Mouse (Mus musculus) limb, embryonic 14.5 days (tissue): ENCODE results near the gene Ndel1. TPM values are rescaled to one million over a fixed set of nuclear protein-coding genes. Genes with fewer than 3 reads are reported as not detected.

Experiments
- ATAC-seq: fragments of 200-750 bp; cut with Nextera tagmentation; 2 replicates; pipeline ENCODE4 v1.8.0; 2017; ENCODE audit warnings: low read depth, moderate number of reproducible peaks, moderate TSS enrichment; ENCODE audit not compliant: low FRiP score
- DNase-seq: peaks from one replicate; pipeline ENCODE4 v3.0.0-alpha.2; 2015; ENCODE audit warnings: low spot score
- H3K27ac ChIP-seq: fragments of 300-500 bp; sonication (generic); replicated peaks from 2 replicates; pipeline ENCODE4 v1.5.1; 2014; ENCODE audit warnings: low read depth, mild to moderate bottlenecking, low read length, moderate library complexity, mixed read lengths
- H3K27me3 ChIP-seq: fragments of 300-500 bp; sonication (generic); 2 replicates; pipeline ENCODE4 v1.6.1; 2014; ENCODE audit warnings: low read length, mixed read lengths; ENCODE audit not compliant: control insufficient read depth, insufficient read depth
- H3K36me3 ChIP-seq: fragments of 300-500 bp; sonication (generic); 2 replicates; pipeline ENCODE4 v1.6.1; 2014; ENCODE audit warnings: mild to moderate bottlenecking, low read length, moderate library complexity, mixed read lengths; ENCODE audit not compliant: control insufficient read depth, insufficient read depth
- H3K4me1 ChIP-seq: fragments of 300-500 bp; sonication (generic); 2 replicates; pipeline ENCODE4 v1.6.1; 2014; ENCODE audit warnings: antibody characterized with exemption, low read length, mixed read lengths; ENCODE audit not compliant: control insufficient read depth, insufficient read depth
- H3K4me2 ChIP-seq: fragments of 300-500 bp; sonication (generic); replicated peaks from 2 replicates; pipeline ENCODE4 v1.6.1; 2014; ENCODE audit warnings: low read depth, mild to moderate bottlenecking, low read length, moderate library complexity; ENCODE audit not compliant: severe bottlenecking
- H3K4me3 ChIP-seq: fragments of 300-500 bp; sonication (generic); replicated peaks from 2 replicates; pipeline ENCODE4 v1.5.1; 2014; ENCODE audit warnings: low read length
- H3K9ac ChIP-seq: fragments of 300-500 bp; sonication (generic); 2 replicates; pipeline ENCODE4 v1.6.1; 2014; ENCODE audit warnings: mild to moderate bottlenecking, low read depth, low read length, moderate library complexity; ENCODE audit not compliant: severe bottlenecking
- H3K9me3 ChIP-seq: fragments of 300-500 bp; sonication (generic); 2 replicates; pipeline ENCODE4 v1.6.1; 2016; ENCODE audit warnings: low read length; ENCODE audit not compliant: control insufficient read depth
- POLR2A ChIP-seq: fragments of 200-500 bp; IDR thresholded peaks from 2 replicates; pipeline ENCODE4 v1.8.0; 2012; ENCODE audit warnings: inconsistent platforms, mild to moderate bottlenecking, moderate library complexity, borderline replicate concordance; ENCODE audit not compliant: insufficient read depth, insufficient read length; ENCODE audit errors: extremely low read depth
- WGBS: fragments of 180-500 bp; shearing (Covaris S2); extraction: QIAGEN DNeasy Blood & Tissue Kit; methylation state at CpG from one replicate; pipeline ENCODE4 v1.1.7; 2014; 5-methylcytosine and 5-hydroxymethylcytosine counted together
- polyA plus RNA-seq, 2 experiments: library from polyadenylated mRNA; depleted of rRNA in 1 of 2; stranded (reverse) in 1 of 2; unstranded in 1 of 2; fragments of >200 nt; fragmentation: Nextera tagmentation in 1 of 2; extraction: Ambion mirVana in 1 of 2; gene quantifications; 2 replicates each; pipeline versions ENCODE4 v1.2.1 to v1.2.3; 2012 to 2014

Gene Ndel1
- polyA plus RNA-seq, 2 experiments = 85.7 to 91.8 TPM

DNA sequence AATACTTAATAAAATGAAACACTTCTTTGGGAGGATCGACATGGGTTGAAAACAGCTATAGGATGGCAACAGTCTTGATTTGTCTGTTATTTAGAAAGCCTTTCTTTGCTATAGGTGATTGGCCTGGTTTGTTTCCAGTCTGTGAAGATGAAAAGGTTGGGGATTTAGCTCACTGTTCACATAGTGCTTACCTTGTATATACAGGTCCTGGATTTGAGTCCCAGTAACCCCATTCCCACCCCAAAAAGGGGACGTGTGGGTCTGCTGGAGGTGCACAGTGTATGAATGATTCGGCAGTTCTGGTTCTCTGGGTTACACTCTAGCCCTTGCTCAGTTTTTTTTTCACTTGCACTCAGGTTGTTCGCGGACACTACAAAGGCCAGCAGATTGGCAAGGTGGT lies 31.2 kb upstream of the Ndel1 start:
- no peak overlapping the region for H3K27ac ChIP-seq
- peaks cover 39% of the 10 kb centered on the region for H3K36me3 ChIP-seq
- peak overlapping the region; percentile 65 for H3K4me2 ChIP-seq
- 80% methylated on average over 5 of the region's 5 CpGs for WGBS
- H3K9me3 ChIP-seq = no peaks in the 10 kb centered on the region
- H3K27me3 ChIP-seq = no peaks in the 10 kb centered on the region
- peak overlapping the region; percentile 73 for H3K4me3 ChIP-seq
- peaks cover 4% of the 10 kb centered on the region; the same call in 1 of the 2 replicates for H3K4me1 ChIP-seq
- no peak for ATAC-seq
- TF ChIP-seq POLR2A = no peak
- H3K9ac ChIP-seq = peak overlapping the region; percentile 93
- no peak for DNase-seq

DNA sequence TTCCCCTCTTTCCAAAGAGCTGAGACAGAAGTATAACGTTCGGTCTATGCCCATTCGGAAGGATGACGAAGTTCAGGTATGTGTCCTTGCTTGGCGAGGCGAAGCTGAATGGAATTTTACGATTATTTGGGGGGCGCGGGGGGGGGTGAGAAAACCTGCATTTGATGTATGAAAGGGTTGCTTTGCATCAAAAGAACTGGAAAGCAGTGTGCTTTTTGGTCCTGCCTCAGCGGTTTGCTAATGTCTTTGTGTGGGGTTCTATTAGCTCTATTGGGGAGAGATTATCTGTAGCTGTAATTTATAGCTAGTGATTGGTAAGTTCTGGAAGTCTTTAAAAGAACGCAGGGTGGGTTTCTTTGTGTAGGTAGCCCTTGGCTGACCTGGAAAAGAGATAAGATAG lies 30.7 kb upstream of the Ndel1 start:
- Histone ChIP-seq H3K27me3 (no peaks in the 10 kb centered on the region), H3K9ac (peak overlapping the region; percentile 93), H3K4me2 (peak overlapping the region; percentile 65), H3K9me3 (no peaks in the 10 kb centered on the region), H3K4me3 (peak overlapping the region; percentile 73), H3K36me3 (peaks cover 39% of the 10 kb centered on the region), H3K4me1 (peaks cover 4% of the 10 kb centered on the region; the same call in 1 of the 2 replicates), H3K27ac (no peak overlapping the region)
- WGBS = 2% methylated on average over 11 of the region's 11 CpGs
- DNase-seq (no peak), ATAC-seq (no peak)
- no peak for TF ChIP-seq POLR2A

DNA sequence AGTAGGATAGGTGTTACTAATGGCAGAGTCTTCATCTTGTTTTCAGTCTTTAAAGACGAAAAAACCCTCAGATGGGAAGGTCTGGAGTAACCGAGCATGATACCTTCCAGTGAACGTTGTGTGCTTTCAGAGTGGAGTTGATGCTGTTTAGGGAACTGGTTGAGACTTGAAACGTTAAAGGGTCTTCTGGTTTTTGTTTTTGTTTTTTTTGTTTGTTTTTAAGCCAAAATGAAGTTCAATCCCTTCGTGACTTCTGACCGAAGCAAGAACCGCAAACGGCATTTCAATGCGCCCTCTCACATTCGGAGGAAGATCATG lies 30.3 kb upstream of the Ndel1 start:
- Histone ChIP-seq H3K27ac (peak overlapping the region; percentile 94), H3K36me3 (peaks cover 36% of the 10 kb centered on the region), H3K4me2 (peak overlapping the region; percentile 65), H3K4me3 (peak overlapping the region; percentile 73), H3K9ac (peak overlapping the region; percentile 93), H3K9me3 (no peaks in the 10 kb centered on the region), H3K27me3 (no peaks in the 10 kb centered on the region), H3K4me1 (peaks cover 4% of the 10 kb centered on the region; the same call in 1 of the 2 replicates)
- no peak for TF ChIP-seq POLR2A
- DNase-seq = no peak
- WGBS = 2% methylated on average over 9 of the region's 10 CpGs
- no peak for ATAC-seq

DNA sequence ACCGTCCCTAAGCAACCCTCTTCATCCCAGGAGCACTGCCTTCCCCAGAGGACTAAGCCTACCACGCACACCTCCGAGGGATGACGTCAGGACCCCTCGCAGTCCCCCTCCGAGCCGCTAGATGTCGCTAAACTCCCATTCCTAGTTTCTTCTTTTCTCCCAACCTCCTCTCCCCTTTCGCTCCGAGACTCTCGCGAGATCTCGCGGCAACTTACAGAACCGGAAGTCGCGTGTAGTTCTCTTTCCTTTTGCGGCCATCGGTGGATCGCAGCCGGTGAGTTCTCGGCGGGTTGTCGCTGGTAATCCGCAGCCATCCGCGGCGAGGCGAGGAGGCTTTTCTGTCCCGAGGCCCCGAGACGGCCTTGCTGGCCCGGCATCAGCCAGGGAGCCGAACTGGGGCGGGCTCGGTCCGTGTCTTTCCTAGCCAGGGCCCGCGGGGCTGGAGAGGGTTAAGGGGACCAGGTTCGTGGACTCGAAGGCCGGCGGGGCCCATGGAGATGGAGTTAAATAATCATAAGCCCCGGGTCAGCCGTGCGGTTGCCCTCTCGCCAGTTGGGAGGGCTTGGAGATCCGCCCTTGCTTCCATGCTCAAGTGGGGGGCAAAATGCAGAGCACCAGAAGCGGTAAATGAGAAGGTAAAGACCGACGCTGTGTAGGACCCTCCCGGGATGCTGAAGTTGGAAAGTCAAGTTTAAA lies 29.8 kb upstream of the Ndel1 start, which contains the start of gene Rpl26:
Rpl26 (plus strand) TSS at position 233 of the 696 bp plus-strand sequence.
- H3K4me2 ChIP-seq = peak within 1 kb of the TSS; percentile 76
- H3K36me3 ChIP-seq = peaks cover 36% of the 10 kb centered on the region
- H3K4me1 ChIP-seq = peaks cover 4% of the 10 kb centered on the region; the same call in 1 of the 2 replicates
- peak; percentile 88; the same call in 1 of the 2 replicates for TF ChIP-seq POLR2A
- peak within 1 kb of the TSS; percentile 94 for H3K27ac ChIP-seq
- H3K9ac ChIP-seq = peak within 1 kb of the TSS; percentile 93
- under 1% methylated on average over 52 of the region's 52 CpGs for WGBS
- H3K27me3 ChIP-seq = no peaks in the 10 kb centered on the region
- H3K4me3 ChIP-seq = peak within 1 kb of the TSS; percentile 73
- no peaks in the 10 kb centered on the region for H3K9me3 ChIP-seq
- ATAC-seq (peak; percentile 86), DNase-seq (peak; percentile 98)

DNA sequence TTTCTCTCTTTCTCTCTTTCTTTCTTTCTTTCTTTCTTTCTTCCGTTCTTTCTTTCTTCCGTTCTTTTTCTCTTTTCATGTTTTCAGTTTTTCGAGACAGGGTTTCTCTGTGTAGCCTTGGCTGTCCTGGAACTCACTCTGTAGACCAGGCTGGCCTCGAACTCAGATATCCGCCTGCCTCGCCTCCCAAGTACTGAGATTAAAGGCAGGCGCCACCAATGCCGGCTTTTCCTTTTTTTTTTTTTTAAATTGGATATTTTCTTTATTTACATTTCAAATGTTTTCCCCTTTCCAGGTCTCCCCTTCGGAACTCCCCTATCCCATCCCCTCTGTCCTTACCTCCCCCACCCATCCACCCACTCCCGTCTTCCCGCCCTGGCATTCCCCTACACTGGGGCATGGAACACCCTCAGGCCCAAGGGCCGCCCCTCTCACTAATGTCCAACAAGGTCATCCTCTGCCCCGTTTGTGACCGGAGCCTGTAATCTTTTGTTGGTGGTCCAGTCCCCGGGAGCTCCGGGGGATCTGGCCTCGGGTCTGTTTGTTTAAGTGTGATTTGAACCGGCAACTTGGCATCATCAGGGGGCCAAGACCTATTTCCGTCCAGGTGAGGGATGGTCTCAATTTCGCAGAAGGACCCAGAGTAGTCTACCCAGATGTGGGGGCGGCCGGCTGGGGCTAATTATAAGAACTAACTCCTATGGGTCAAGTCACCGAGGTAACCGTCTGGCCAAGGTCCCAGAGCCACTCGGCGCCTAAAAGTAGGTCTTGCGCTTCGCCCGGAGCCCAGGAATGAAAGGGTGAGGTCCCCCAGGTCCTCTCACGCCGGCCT lies 29.1 kb upstream of the Ndel1 start:
- H3K4me3 ChIP-seq = peak overlapping the region; percentile 73
- H3K27me3 ChIP-seq = no peaks in the 10 kb centered on the region
- peak overlapping the region; percentile 93 for H3K9ac ChIP-seq
- peak overlapping the region; percentile 76 for H3K4me2 ChIP-seq
- no peak for TF ChIP-seq POLR2A
- DNase-seq = no peak
- no peak overlapping the region for H3K27ac ChIP-seq
- no peak; the same call in 1 of the 2 replicates for ATAC-seq
- H3K36me3 ChIP-seq = peaks cover 32% of the 10 kb centered on the region
- no peaks in the 10 kb centered on the region for H3K9me3 ChIP-seq
- peaks cover 4% of the 10 kb centered on the region; the same call in 1 of the 2 replicates for H3K4me1 ChIP-seq
- WGBS = 27% methylated on average over 31 of the region's 31 CpGs
